Mouse (Mus musculus): ENCODE results near the gene Asap3.

GRCm38 (mm10) chr4:136240955-136241354 is 34.8 kb downstream of the Asap3 start:
- no peak for TF ChIP-seq EP300 (IDR thresholded peaks at IDR 0.05; ENCODE audit: insufficient read depth, low read depth, low read length)
- no peak for TF ChIP-seq CTCF (IDR thresholded peaks at IDR 0.05)

All from heart, adult 2 months (tissue).